Mouse (Mus musculus) myocyte (in vitro differentiated cells): ENCODE results near the gene Wwox. TPM values are rescaled to one million over a fixed set of nuclear protein-coding genes. Genes with fewer than 3 reads are reported as not detected.

Experiments
- H3K27me3 ChIP-seq: one replicate; pipeline ENCODE4 v1.6.1; 2011; ENCODE audit not compliant: control insufficient read depth, insufficient read depth, insufficient read length
- H3K36me3 ChIP-seq: one replicate; pipeline ENCODE4 v1.6.1; 2011; ENCODE audit not compliant: control insufficient read depth, insufficient read depth
- H3K4me2 ChIP-seq: one replicate; pipeline ENCODE4 v1.6.1; 2011; ENCODE audit warnings: low read depth, control low read depth
- H3K4me3 ChIP-seq: one replicate; pipeline ENCODE4 v1.5.1; 2011; ENCODE audit warnings: mild to moderate bottlenecking, control low read depth, moderate library complexity
- H3K79me2 ChIP-seq: one replicate; pipeline ENCODE4 v1.6.1; 2011; ENCODE audit not compliant: control insufficient read depth, insufficient read depth
- H3ac ChIP-seq: one replicate; pipeline ENCODE4 v1.6.1; 2011; ENCODE audit not compliant: control insufficient read depth, insufficient read length
- CEBPB ChIP-seq: IDR thresholded peaks from 2 replicates; pipeline ENCODE4 v1.6.1; 2011; ENCODE audit warnings: mild to moderate bottlenecking, moderate library complexity; ENCODE audit not compliant: poor library complexity, insufficient read depth, severe bottlenecking
- E2F4 ChIP-seq: IDR thresholded peaks from one replicate; pipeline ENCODE4 v1.6.1; 2011; ENCODE audit warnings: mild to moderate bottlenecking, control low read depth, moderate library complexity; ENCODE audit not compliant: insufficient read depth
- MAX ChIP-seq: IDR thresholded peaks from one replicate; pipeline ENCODE4 v1.6.1; 2011; ENCODE audit warnings: low read depth, mild to moderate bottlenecking, control low read depth
- MYOD1 ChIP-seq, 3 experiments: IDR thresholded peaks; one replicate each; pipeline ENCODE4 v1.6.1; 2011; ENCODE audit warnings: control low read depth in 2 of 3, low read depth in 2 of 3, mild to moderate bottlenecking in 2 of 3, moderate library complexity in 1 of 3; ENCODE audit not compliant: insufficient read length in 2 of 3, control insufficient read depth in 1 of 3
- MYOG ChIP-seq, 3 experiments: IDR thresholded peaks; one replicate each; pipeline ENCODE4 v1.6.1; 2011; ENCODE audit warnings: control low read depth in 2 of 3, low read depth in 2 of 3, mild to moderate bottlenecking in 2 of 3; ENCODE audit not compliant: insufficient read length in 2 of 3, control insufficient read depth in 1 of 3, insufficient read depth in 1 of 3
- POLR2A ChIP-seq: IDR thresholded peaks from one replicate; pipeline ENCODE4 v1.6.1; 2011; ENCODE audit warnings: low read depth, mild to moderate bottlenecking, control low read depth, moderate library complexity; ENCODE audit not compliant: insufficient read length
- POLR2AphosphoS2 ChIP-seq: IDR thresholded peaks from one replicate; pipeline ENCODE4 v1.6.1; 2011; ENCODE audit warnings: low read depth, control low read depth; ENCODE audit not compliant: insufficient read length
- REST ChIP-seq: IDR thresholded peaks from one replicate; pipeline ENCODE4 v1.6.1; 2011; ENCODE audit warnings: mild to moderate bottlenecking, control low read depth, moderate library complexity; ENCODE audit not compliant: insufficient read depth, insufficient read length
- SRF ChIP-seq: IDR thresholded peaks from one replicate; pipeline ENCODE4 v1.6.1; 2011; ENCODE audit warnings: low read depth; ENCODE audit not compliant: control insufficient read depth, insufficient read length
- TCF12 ChIP-seq: IDR thresholded peaks from one replicate; pipeline ENCODE4 v1.6.1; 2011; ENCODE audit warnings: mild to moderate bottlenecking, control low read depth; ENCODE audit not compliant: poor library complexity, insufficient read depth, severe bottlenecking
- TCF3 ChIP-seq: IDR thresholded peaks from one replicate; pipeline ENCODE4 v1.6.1; 2011; ENCODE audit warnings: low read depth, control low read depth; ENCODE audit not compliant: insufficient read length
- USF1 ChIP-seq: IDR thresholded peaks from one replicate; pipeline ENCODE4 v1.6.1; 2011; ENCODE audit warnings: low read depth, mild to moderate bottlenecking, control low read depth, moderate library complexity
- polyA plus RNA-seq: library from polyadenylated mRNA; unstranded; fragments of >200 nt; fragmentation: generic; extraction: Trizol; gene quantifications from one replicate; pipeline ENCODE4 v1.2.1, GENCODE M21; 2012; ENCODE audit warnings: missing spikeins

Gene Wwox
- polyA plus RNA-seq, 1 experiment: 8.6 TPM

DNA sequence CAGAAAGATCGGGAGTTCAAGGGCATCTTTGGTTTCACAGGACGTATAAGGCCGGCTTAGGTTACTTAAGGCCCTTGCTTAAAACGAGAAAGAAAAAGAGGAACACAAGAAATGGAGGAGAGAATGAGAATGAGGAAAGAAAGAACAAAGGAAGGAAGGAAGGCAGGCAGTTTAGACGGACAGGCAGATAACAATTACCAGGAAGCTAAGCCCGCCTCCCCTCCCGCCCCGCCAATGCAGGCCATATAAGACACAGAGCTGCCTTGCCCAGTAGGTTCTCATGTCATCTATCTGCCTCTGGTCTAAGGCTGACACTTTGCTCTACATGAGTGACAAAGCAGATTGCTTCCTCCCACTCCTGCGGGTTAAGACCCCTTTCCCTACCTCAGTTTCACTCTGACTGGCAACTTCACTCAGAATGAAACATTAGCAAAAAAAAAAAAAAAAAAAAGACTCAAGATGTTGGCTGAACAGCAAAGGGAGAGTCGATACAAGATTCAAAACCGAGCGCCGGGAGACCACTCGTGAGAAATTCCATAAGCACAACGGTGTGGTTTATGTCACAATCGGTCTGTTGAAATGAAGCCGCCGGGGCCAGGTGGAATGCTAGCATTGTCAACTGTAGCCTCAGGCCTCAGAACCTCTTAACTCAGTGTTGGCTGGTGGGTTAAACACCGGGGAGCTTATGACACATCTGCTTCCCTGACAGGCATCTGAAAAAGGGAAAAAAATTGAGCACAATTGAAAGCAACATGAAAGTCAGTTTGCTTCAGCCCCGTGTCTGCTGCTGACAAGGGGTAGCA, 787.5 kb downstream of the Wwox start:
- Histone ChIP-seq H3ac (no peak overlapping the region), H3K36me3 (no peaks in the 10 kb centered on the region), H3K4me2 (no peak overlapping the region), H3K27me3 (no peaks in the 10 kb centered on the region), H3K4me3 (no peak overlapping the region), H3K79me2 (no peaks in the 10 kb centered on the region)
- no peak for TF ChIP-seq USF1
- TF ChIP-seq CEBPB: no peak
- TF ChIP-seq MAX: no peak
- TF ChIP-seq MYOG (IDR thresholded peaks at IDR 0.05; ENCODE audit: control insufficient read depth in 1 of 3, insufficient read depth in 1 of 3, insufficient read length in 2 of 3, low read depth in 2 of 3): no peak
- TF ChIP-seq TCF3: no peak
- no peak for TF ChIP-seq E2F4
- TF ChIP-seq POLR2AphosphoS2: no peak
- TF ChIP-seq TCF12: no peak
- TF ChIP-seq REST: no peak
- TF ChIP-seq MYOD1 (IDR thresholded peaks at IDR 0.05; ENCODE audit: control insufficient read depth in 1 of 3, insufficient read length in 2 of 3, low read depth in 2 of 3): no peak
- TF ChIP-seq SRF: no peak
- TF ChIP-seq POLR2A: no peak

GRCm38 (mm10) chr8:115228903-115229302, 789.4 kb downstream of the Wwox start:
- H3K36me3 ChIP-seq: no peaks in the 10 kb centered on the region
- H3K27me3 ChIP-seq: no peaks in the 10 kb centered on the region
- H3K79me2 ChIP-seq: no peaks in the 10 kb centered on the region
- H3K4me3 ChIP-seq: no peak overlapping the region
- no peak overlapping the region for H3K4me2 ChIP-seq
- H3ac ChIP-seq: no peak overlapping the region
- TF ChIP-seq TCF12 (no peak), REST (no peak), CEBPB (no peak), MYOD1 (IDR thresholded peaks at IDR 0.05; ENCODE audit: control insufficient read depth in 1 of 3, insufficient read length in 2 of 3, low read depth in 2 of 3) (no peak), MYOG (IDR thresholded peaks at IDR 0.05; ENCODE audit: control insufficient read depth in 1 of 3, insufficient read depth in 1 of 3, insufficient read length in 2 of 3, low read depth in 2 of 3) (no peak), MAX (no peak), E2F4 (no peak), SRF (no peak), USF1 (no peak), POLR2A (no peak), TCF3 (no peak), POLR2AphosphoS2 (no peak)

- no peak overlapping the region for H3K4me3 ChIP-seq
- no peaks in the 10 kb centered on the region for H3K79me2 ChIP-seq
- TF ChIP-seq TCF3 (no peak), TCF12 (no peak), MAX (no peak), REST (no peak), USF1 (no peak), MYOG (IDR thresholded peaks at IDR 0.05; ENCODE audit: control insufficient read depth in 1 of 3, insufficient read depth in 1 of 3, insufficient read length in 2 of 3, low read depth in 2 of 3) (no peak), SRF (no peak)
These were observed 794.6 kb downstream of the Wwox start for GRCm38 (mm10) chr8:115234068-115234467.

GRCm38 (mm10) chr8:115237596-115237995, 798.1 kb downstream of the Wwox start:
- no peaks in the 10 kb centered on the region for H3K27me3 ChIP-seq
- H3ac ChIP-seq: no peak overlapping the region
- H3K4me2 ChIP-seq: no peak overlapping the region
- H3K36me3 ChIP-seq: no peaks in the 10 kb centered on the region
- H3K4me3 ChIP-seq: no peak overlapping the region
- no peaks in the 10 kb centered on the region for H3K79me2 ChIP-seq
- no peak for TF ChIP-seq REST
- TF ChIP-seq E2F4: no peak
- TF ChIP-seq MYOG (IDR thresholded peaks at IDR 0.05; ENCODE audit: control insufficient read depth in 1 of 3, insufficient read depth in 1 of 3, insufficient read length in 2 of 3, low read depth in 2 of 3): no peak
- no peak for TF ChIP-seq POLR2A
- no peak for TF ChIP-seq POLR2AphosphoS2
- no peak for TF ChIP-seq MYOD1 (IDR thresholded peaks at IDR 0.05; ENCODE audit: control insufficient read depth in 1 of 3, insufficient read length in 2 of 3, low read depth in 2 of 3)
- no peak for TF ChIP-seq CEBPB
- TF ChIP-seq TCF12: no peak
- no peak for TF ChIP-seq SRF
- TF ChIP-seq USF1: no peak
- no peak for TF ChIP-seq TCF3
- TF ChIP-seq MAX: no peak

More at GRCm38 (mm10) chr8:115234068-115234467, 794.6 kb downstream of the Wwox start:
- Histone ChIP-seq H3ac (no peak overlapping the region), H3K36me3 (no peaks in the 10 kb centered on the region), H3K27me3 (no peaks in the 10 kb centered on the region), H3K4me2 (no peak overlapping the region)
